Mouse (Mus musculus) forebrain, embryonic 13.5 days (tissue): Measurements from ENCODE around the gene Fastkd5. TPM values are rescaled to one million over a fixed set of nuclear protein-coding genes. Genes with fewer than 3 reads are reported as not detected.
A peak's percentile ranks its signal among the peaks of the same experiment; 100 is the strongest.
"Not testable (repeated sequence)": the region's sequence is repeated elsewhere in the genome, so short reads cannot be mapped to it uniquely, and the experiment has no call there.

Source experiments
- ATAC-seq: fragments of 200-750 bp; cut with Nextera tagmentation; 2 replicates; pipeline ENCODE4 v1.8.0; 2017
- H3K27ac ChIP-seq: fragments of 300-500 bp; sonication (generic); 2 replicates; pipeline ENCODE4 v1.5.1; 2015; ENCODE audit warnings: inconsistent platforms, mild to moderate bottlenecking, moderate library complexity
- H3K27me3 ChIP-seq: fragments of 300-500 bp; sonication (generic); 2 replicates; pipeline ENCODE4 v1.6.1; 2015; ENCODE audit warnings: mild to moderate bottlenecking, inconsistent platforms
- H3K36me3 ChIP-seq: fragments of 300-500 bp; sonication (generic); 2 replicates; pipeline ENCODE4 v1.6.1; 2015; ENCODE audit warnings: mild to moderate bottlenecking, inconsistent platforms; ENCODE audit not compliant: poor library complexity, severe bottlenecking
- H3K4me1 ChIP-seq: fragments of 300-500 bp; sonication (generic); 2 replicates; pipeline ENCODE4 v1.6.1; 2015; ENCODE audit warnings: inconsistent platforms
- H3K4me2 ChIP-seq: fragments of 300-500 bp; sonication (generic); 2 replicates; pipeline ENCODE4 v1.6.1; 2015; ENCODE audit warnings: inconsistent platforms, mild to moderate bottlenecking, moderate library complexity
- H3K4me3 ChIP-seq: fragments of 300-500 bp; sonication (generic); 2 replicates; pipeline ENCODE4 v1.5.1; 2015; ENCODE audit warnings: mild to moderate bottlenecking, inconsistent platforms
- H3K9ac ChIP-seq: fragments of 300-500 bp; sonication (generic); 2 replicates; pipeline ENCODE4 v1.6.1; 2015; ENCODE audit warnings: mild to moderate bottlenecking, inconsistent platforms
- H3K9me3 ChIP-seq: fragments of 300-500 bp; sonication (generic); replicated peaks from 2 replicates; pipeline ENCODE4 v1.6.1; 2016; ENCODE audit warnings: inconsistent platforms
- WGBS: fragments of 180-500 bp; shearing (Covaris S2); methylation state at CpG from one replicate; pipeline ENCODE4 v1.1.7; 2015; 5-methylcytosine and 5-hydroxymethylcytosine counted together
- polyA plus RNA-seq: library from polyadenylated mRNA; unstranded; fragments of >200 nt; fragmentation: Nextera tagmentation; extraction: Ambion mirVana; gene quantifications from 2 replicates; pipeline ENCODE4 v1.2.1, GENCODE M21; 2015

The Fastkd5 gene
- polyA plus RNA-seq, 1 experiment from 2014 or later: 14.7 TPM

DNA sequence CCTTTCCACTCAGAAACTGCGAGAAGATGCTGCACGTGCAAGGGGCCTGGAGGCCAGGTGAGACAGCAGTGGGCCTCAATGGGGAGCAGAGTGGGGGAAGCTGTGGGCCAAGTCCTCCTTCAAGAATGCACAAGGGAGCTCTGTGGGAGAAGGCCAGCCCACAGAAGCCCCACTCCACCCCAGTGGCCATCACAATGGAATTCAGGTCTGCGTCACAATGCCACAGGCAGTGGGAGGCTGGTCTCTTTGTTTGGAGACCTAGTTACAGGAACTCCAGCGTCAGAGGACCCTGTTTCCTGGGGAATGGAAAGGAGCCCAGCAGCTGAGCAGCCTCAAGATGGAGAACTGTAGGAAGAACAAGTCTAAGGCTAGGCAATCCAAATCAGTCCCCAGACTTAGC, 40.7 kb downstream of the Fastkd5 start:
- 48% methylated on average over 4 of the region's 4 CpGs for WGBS
- ATAC-seq: no peak
- H3K9me3 ChIP-seq: no peaks in the 10 kb centered on the region
- H3K4me2 ChIP-seq: no peak overlapping the region
- no peak overlapping the region for H3K27ac ChIP-seq
- H3K4me3 ChIP-seq: no peak overlapping the region
- no peaks in the 10 kb centered on the region for H3K27me3 ChIP-seq
- H3K4me1 ChIP-seq: no peaks in the 10 kb centered on the region
- H3K36me3 ChIP-seq: peaks cover 38% of the 10 kb centered on the region
- H3K9ac ChIP-seq: no peak overlapping the region

DNA sequence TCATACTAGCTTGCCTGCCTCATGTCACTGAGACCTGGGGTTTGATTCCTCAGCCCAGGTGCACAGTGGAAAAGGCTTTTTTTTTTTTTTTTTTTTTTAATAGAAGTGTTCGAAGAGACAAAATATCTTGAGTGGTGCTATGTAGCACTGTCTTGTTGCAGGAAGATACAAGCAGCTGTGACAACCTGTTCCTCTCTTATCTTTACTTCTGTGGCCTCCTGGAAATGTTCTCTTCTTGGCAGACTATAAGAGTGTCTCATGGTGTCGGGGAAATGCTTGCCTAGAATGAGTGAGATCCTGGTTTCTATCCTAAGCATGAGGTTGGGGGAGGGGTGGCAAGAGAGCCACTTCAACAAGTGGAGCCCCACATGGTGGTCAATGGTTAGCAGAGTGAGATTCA, 41.5 kb downstream of the Fastkd5 start:
- 92% methylated on average over 2 of the region's 2 CpGs for WGBS
- Histone ChIP-seq H3K9ac (no peak overlapping the region), H3K9me3 (no peaks in the 10 kb centered on the region), H3K4me1 (no peaks in the 10 kb centered on the region), H3K27ac (no peak overlapping the region), H3K27me3 (peaks cover 2% of the 10 kb centered on the region), H3K36me3 (peaks cover 34% of the 10 kb centered on the region), H3K4me2 (no peak overlapping the region), H3K4me3 (no peak overlapping the region)
- ATAC-seq: no peak

- Histone ChIP-seq H3K4me3 (no peak overlapping the region), H3K27ac (no peak overlapping the region), H3K9ac (no peak overlapping the region), H3K4me2 (no peak overlapping the region), H3K36me3 (peaks cover 17% of the 10 kb centered on the region), H3K9me3 (no peaks in the 10 kb centered on the region), H3K4me1 (peaks cover 5% of the 10 kb centered on the region; the same call in 1 of the 2 replicates), H3K27me3 (peaks cover 25% of the 10 kb centered on the region)
- 86% methylated on average over 6 of the region's 6 CpGs for WGBS
- ATAC-seq: no peak
These were observed 43.8 kb downstream of the Fastkd5 start for GRCm38 (mm10) chr2:130586016-130586415.

GRCm38 (mm10) chr2:130583902-130584560, 45.8 kb downstream of the Fastkd5 start:
- Histone ChIP-seq H3K27ac (no peak overlapping the region), H3K4me2 (no peak overlapping the region), H3K9me3 (no peaks in the 10 kb centered on the region), H3K4me3 (no peak overlapping the region), H3K4me1 (peaks cover 14% of the 10 kb centered on the region), H3K36me3 (no peaks in the 10 kb centered on the region), H3K9ac (no peak overlapping the region), H3K27me3 (peaks cover 45% of the 10 kb centered on the region)
- 83% methylated on average over 10 of the region's 10 CpGs for WGBS
- no peak for ATAC-seq

GRCm38 (mm10) chr2:130582552-130582951, 47.3 kb downstream of the Fastkd5 start, which contains the start of gene Avp:
Gene Avp, minus strand, starts transcription at chr2:130582554.
- H3K4me1 ChIP-seq: peaks cover 17% of the 10 kb centered on the region
- H3K9me3 ChIP-seq: no peaks in the 10 kb centered on the region
- H3K27me3 ChIP-seq: peaks cover 60% of the 10 kb centered on the region
- H3K36me3 ChIP-seq: no peaks in the 10 kb centered on the region
- ATAC-seq: no peak
- no peak within 1 kb of the TSS for H3K27ac ChIP-seq
- H3K9ac ChIP-seq: no peak within 1 kb of the TSS
- 33% methylated on average over 10 of the region's 10 CpGs for WGBS
- H3K4me2 ChIP-seq: no peak within 1 kb of the TSS; the same call in 1 of the 2 replicates
- H3K4me3 ChIP-seq: no peak within 1 kb of the TSS

DNA sequence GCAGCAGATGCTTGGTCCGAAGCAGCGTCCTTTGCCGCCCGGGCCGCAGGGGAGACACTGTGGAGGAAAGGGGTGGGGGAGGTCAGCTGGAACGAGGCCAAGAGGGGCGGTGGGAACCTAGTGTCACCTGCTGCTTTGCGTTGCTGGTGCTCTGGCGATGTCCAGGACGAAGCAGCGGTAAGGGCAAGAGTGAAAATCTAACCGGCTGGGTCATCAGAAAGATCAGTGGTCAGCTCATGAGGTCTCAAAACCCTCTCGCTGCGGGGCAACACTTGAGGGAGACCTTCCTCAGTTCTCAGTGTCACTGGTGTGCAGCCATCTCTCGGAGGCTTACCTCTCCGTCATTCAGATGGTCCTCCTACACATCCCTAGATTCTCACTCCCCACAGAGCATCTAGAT, 48.6 kb downstream of the Fastkd5 start:
- Histone ChIP-seq H3K4me2 (peak overlapping the region; percentile 55), H3K4me1 (peaks cover 28% of the 10 kb centered on the region), H3K4me3 (peak overlapping the region; percentile 30), H3K27ac (no peak overlapping the region), H3K9me3 (no peaks in the 10 kb centered on the region), H3K9ac (peak overlapping the region; percentile 30; the same call in 1 of the 2 replicates), H3K36me3 (no peaks in the 10 kb centered on the region), H3K27me3 (peaks cover 73% of the 10 kb centered on the region)
- 2% methylated on average over 16 of the region's 16 CpGs for WGBS
- no peak for ATAC-seq

- H3K4me2 ChIP-seq: no peak overlapping the region
- peaks cover 30% of the 10 kb centered on the region for H3K4me1 ChIP-seq
- peaks cover 87% of the 10 kb centered on the region for H3K27me3 ChIP-seq
- no peak overlapping the region for H3K4me3 ChIP-seq
- no peak overlapping the region for H3K9ac ChIP-seq
- H3K36me3 ChIP-seq: no peaks in the 10 kb centered on the region
- no peaks in the 10 kb centered on the region for H3K9me3 ChIP-seq
- ATAC-seq: no peak
- 6% methylated on average over 8 of the region's 8 CpGs for WGBS
- no peak overlapping the region for H3K27ac ChIP-seq
These were observed 50.0 kb downstream of the Fastkd5 start for GRCm38 (mm10) chr2:130579791-130580190.

DNA sequence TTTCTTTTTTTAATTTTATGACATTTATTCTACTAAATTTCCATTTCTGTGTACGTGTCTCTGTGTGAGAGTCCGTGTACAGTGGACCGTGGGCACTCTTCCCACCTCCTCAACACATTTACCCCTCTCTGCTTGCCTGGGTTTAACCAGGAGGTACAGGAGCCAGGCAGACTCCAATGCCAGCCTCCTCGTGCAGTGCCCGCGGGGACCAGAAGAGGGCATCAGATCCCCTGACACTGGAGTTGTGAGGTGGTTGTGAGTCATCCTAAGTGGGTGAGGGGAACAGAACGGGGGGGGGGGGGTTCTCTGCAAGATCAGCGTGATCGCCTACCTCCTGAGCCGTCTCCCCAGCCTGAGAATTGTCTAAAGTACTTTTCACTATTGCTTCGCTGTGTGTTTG, 51.7 kb downstream of the Fastkd5 start:
- 4% methylated on average over 10 of the region's 11 CpGs for WGBS
- H3K4me2 ChIP-seq: no peak overlapping the region
- ATAC-seq: no peak
- no peak overlapping the region for H3K4me3 ChIP-seq
- H3K4me1 ChIP-seq: peaks cover 30% of the 10 kb centered on the region
- H3K9me3 ChIP-seq: no peaks in the 10 kb centered on the region
- no peak overlapping the region for H3K9ac ChIP-seq
- H3K27me3 ChIP-seq: peaks cover 87% of the 10 kb centered on the region
- no peak overlapping the region for H3K27ac ChIP-seq
- no peaks in the 10 kb centered on the region for H3K36me3 ChIP-seq

GRCm38 (mm10) chr2:130577632-130578031, 52.2 kb downstream of the Fastkd5 start:
- Histone ChIP-seq H3K4me3 (peak overlapping the region; percentile 10), H3K4me2 (peak overlapping the region; percentile 54), H3K9ac (no peak overlapping the region), H3K36me3 (no peaks in the 10 kb centered on the region), H3K27me3 (peaks cover 82% of the 10 kb centered on the region), H3K9me3 (no peaks in the 10 kb centered on the region), H3K4me1 (peaks cover 30% of the 10 kb centered on the region), H3K27ac (no peak overlapping the region)
- peak; percentile 60 for ATAC-seq
- WGBS: 2% methylated on average over 12 of the region's 12 CpGs

DNA sequence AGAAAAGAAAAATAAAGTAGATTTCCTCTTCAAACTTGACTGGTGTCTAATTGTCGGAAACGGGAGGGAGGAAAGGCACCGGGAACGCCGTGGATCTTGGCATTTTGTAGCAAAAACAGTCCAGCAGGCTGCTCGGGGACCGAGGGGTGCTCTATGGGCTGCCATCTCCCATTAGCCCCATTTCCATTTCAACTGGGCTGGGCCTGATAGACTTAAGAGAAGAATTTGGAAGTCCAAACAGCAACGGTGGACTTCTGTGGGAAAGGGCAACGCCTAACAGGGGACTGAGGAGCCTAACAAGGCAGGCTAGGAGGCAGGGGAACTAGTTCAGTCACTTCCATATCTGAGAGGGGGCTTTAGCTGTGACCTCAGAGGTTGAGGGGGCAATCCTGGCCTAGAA, 52.8 kb downstream of the Fastkd5 start:
- Histone ChIP-seq H3K36me3 (no peaks in the 10 kb centered on the region), H3K9ac (no peak overlapping the region), H3K4me3 (peak overlapping the region; percentile 29), H3K27ac (no peak overlapping the region), H3K27me3 (peaks cover 76% of the 10 kb centered on the region), H3K9me3 (no peaks in the 10 kb centered on the region), H3K4me2 (peak overlapping the region; percentile 54), H3K4me1 (peaks cover 30% of the 10 kb centered on the region)
- ATAC-seq: no peak
- 3% methylated on average over 9 of the region's 9 CpGs for WGBS

GRCm38 (mm10) chr2:130576564-130576963, 53.3 kb downstream of the Fastkd5 start:
- H3K4me1 ChIP-seq: peaks cover 30% of the 10 kb centered on the region
- not testable (repeated sequence) for H3K36me3 ChIP-seq, H3K9me3 ChIP-seq, H3K27ac ChIP-seq, ATAC-seq
- H3K4me3 ChIP-seq: peak overlapping the region; percentile 29
- H3K9ac ChIP-seq: peak overlapping the region; percentile 39
- under 1% methylated on average over 25 of the region's 32 CpGs for WGBS
- peak overlapping the region; percentile 54 for H3K4me2 ChIP-seq
- peaks cover 71% of the 10 kb centered on the region for H3K27me3 ChIP-seq

GRCm38 (mm10) chr2:130575873-130576272, 54.0 kb downstream of the Fastkd5 start, which contains the start of gene Oxt:
Gene Oxt, plus strand, starts transcription at chr2:130576173.
- H3K9me3 ChIP-seq: no peaks in the 10 kb centered on the region
- H3K9ac ChIP-seq: peak within 1 kb of the TSS; percentile 39
- H3K27ac ChIP-seq: no peak within 1 kb of the TSS
- H3K4me3 ChIP-seq: peak within 1 kb of the TSS; percentile 29
- peaks cover 64% of the 10 kb centered on the region for H3K27me3 ChIP-seq
- peaks cover 24% of the 10 kb centered on the region for H3K4me1 ChIP-seq
- H3K4me2 ChIP-seq: peak within 1 kb of the TSS; percentile 54
- no peak for ATAC-seq
- 47% methylated on average over 9 of the region's 9 CpGs for WGBS
- H3K36me3 ChIP-seq: no peaks in the 10 kb centered on the region

DNA sequence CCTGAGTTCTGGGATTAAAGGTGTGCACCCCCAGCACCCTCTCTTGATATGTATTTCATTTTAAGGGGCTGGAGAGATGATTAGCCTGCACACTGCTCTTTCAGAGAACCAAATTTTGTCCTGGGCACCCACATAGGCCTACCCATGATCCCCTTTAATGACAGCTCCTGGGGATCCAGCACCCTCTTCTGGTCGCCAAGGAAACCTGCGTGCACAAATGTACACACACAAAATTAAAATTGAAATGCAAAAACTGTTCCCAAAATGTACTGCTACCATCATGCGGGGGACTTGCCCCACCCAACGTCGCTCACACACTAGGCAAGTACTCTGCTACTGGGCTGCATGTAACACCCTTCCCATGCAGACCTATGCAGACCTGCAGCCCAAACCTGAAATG, 54.9 kb downstream of the Fastkd5 start:
- H3K4me2 ChIP-seq: no peak overlapping the region
- no peak overlapping the region for H3K4me3 ChIP-seq
- ATAC-seq: no peak
- WGBS: 85% methylated on average over 5 of the region's 5 CpGs
- peaks cover 55% of the 10 kb centered on the region for H3K27me3 ChIP-seq
- no peaks in the 10 kb centered on the region for H3K9me3 ChIP-seq
- H3K36me3 ChIP-seq: no peaks in the 10 kb centered on the region
- H3K9ac ChIP-seq: no peak overlapping the region
- H3K4me1 ChIP-seq: peaks cover 16% of the 10 kb centered on the region
- no peak overlapping the region for H3K27ac ChIP-seq
